Mouse (Mus musculus): ENCODE data around the gene Cln3.

DNA sequence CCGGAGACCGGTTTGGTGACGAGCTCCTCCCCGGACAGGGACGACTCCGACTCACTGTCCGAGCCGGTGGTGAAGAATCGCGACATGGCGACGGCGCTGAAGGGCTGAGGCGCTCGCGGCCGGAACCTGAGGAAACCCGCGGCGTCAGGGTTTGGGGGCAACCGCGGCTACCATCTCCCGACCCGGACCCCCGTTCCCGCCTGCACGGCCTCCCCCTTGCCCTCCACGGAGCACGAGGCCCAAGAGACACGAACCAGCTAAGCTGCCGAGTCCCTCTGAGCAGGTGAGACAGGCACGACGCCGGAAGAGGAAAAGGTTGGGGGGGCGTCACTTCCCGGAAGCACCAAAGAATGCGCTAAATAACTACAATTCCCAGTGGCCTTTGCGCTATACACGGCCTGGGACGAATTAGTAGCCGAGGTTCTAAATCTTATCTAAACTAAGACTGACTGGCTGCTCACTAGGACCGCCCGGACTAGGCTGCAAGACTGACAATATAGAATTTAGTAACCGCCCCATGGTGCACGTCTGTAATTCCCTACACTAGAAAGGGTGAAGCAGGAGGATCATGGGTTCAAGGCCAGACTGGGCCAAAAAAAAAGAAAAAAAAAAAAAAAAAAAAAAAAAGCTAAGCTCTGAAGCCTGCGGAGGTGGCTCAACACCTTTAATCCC is 19.4 kb downstream of the Cln3 start, which contains the start of gene Eif3c:
- no peak for TF ChIP-seq CTCF (IDR thresholded peaks at IDR 0.05; ENCODE audit: control insufficient read depth, insufficient read depth, insufficient read length)
- no peak for TF ChIP-seq USF1 (IDR thresholded peaks at IDR 0.05; ENCODE audit: low read depth)
- no peak for TF ChIP-seq MAX (IDR thresholded peaks at IDR 0.05)

Data from C2C12 (cell line).